Mouse (Mus musculus) bone marrow, adult 2 months (tissue): ENCODE data around the gene Afap1.

ENCODE experiments used
- CTCF ChIP-seq: fragments of 200-500 bp; IDR thresholded peaks from 2 replicates; pipeline ENCODE4 v1.5.1; 2011; ENCODE audit warnings: low read length, control low read depth; ENCODE audit not compliant: control insufficient read depth, insufficient read depth
- POLR2A ChIP-seq: fragments of 200-500 bp; IDR thresholded peaks from 2 replicates; pipeline ENCODE4 v1.6.1; 2011; ENCODE audit warnings: low read depth, mild to moderate bottlenecking, control low read depth, low read length, borderline replicate concordance; ENCODE audit not compliant: control insufficient read depth

DNA sequence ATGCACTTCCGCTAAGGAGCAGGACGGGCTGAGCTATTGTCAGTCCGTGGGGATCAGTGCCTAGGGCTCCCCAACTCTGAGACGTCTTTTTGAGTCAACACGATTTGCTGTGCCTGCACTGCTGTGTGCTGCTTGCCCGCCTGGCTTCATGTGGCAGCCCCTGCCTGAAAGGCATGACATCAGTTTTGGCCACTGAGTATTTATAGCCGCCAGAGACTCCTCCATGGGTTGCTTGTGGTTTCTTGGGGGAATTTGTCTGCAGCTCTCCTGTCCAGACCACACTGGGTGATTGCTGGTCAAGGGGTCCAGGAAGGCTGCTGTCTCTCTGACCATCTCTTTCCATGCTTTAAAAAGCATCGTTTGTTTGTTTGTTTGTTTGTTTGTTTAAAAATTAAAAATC is 12.2 kb downstream of the Afap1 start:
- TF ChIP-seq CTCF (no peak), POLR2A (no peak)
